27 mouse cellular contexts compared by ENCODE assay signal in the genomic region with DNA sequence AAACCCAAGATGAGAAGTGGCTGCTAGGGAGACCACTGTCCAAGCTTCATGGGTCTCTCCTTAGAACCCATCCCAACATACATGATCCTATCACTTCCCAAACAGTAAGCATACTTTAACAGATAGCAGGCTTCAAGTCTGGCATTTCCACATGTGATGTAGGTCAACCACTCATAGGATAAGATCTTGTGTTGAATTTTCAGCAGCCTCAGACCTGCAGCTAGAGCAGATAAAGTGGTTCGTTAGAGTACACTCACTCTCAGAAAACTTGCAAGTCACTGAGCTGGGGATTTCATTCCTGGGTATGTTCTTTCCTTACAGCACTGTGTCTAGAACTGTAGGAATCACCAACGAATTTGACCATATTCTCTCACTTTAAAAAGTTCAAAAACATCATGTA.
"Had no signal": no experiment of that assay in that cellular context is flagged by ENCODE, and none has a peak within 500 bp of the region (broad histone marks: within the 10 kb centered on the region; RNA-seq: fewer than 3 reads in every experiment).

No protein-coding gene starts in this region.

- H3K9me3 ChIP-seq: hindbrain, embryonic 10.5 days; hindbrain, embryonic 12.5 days; kidney, embryonic 15.5 days; limb, embryonic 13.5 days; limb, embryonic 15.5 days; liver, embryonic 12.5 days had no signal

- DNase-seq: gastrocnemius, adult 2 months; gastrocnemius, postnatal 10 days; gastrocnemius, postnatal 25 days; heart, adult 2 months; heart, postnatal 10 days; heart, postnatal 4 days; kidney, adult 11 months; kidney, adult 2 months; kidney, adult 9 months; kidney, postnatal 10 days; kidney, postnatal 25 days; kidney, postnatal 4 days; layer of hippocampus, postnatal 36 days; left cerebral cortex, postnatal 4 days had no signal

- H3K4me1 ChIP-seq: hindbrain, embryonic 10.5 days; hindbrain, embryonic 12.5 days; kidney, embryonic 15.5 days; limb, embryonic 13.5 days; limb, embryonic 15.5 days had no signal

- H3K36me3 ChIP-seq: hindbrain, embryonic 10.5 days; hindbrain, embryonic 12.5 days; kidney, embryonic 15.5 days; limb, embryonic 13.5 days; limb, embryonic 15.5 days; liver, embryonic 12.5 days had no signal

- H3K4me2 ChIP-seq: heart, embryonic 11.5 days; hindbrain, embryonic 12.5 days; hindbrain, embryonic 14.5 days; kidney, embryonic 15.5 days; limb, embryonic 13.5 days; limb, embryonic 15.5 days; liver, embryonic 12.5 days had no signal

- H3K4me3 ChIP-seq: gastrocnemius, adult 2 months; heart, adult 2 months; hindbrain, embryonic 10.5 days; hindbrain, embryonic 12.5 days; kidney, embryonic 15.5 days; layer of hippocampus, adult 2 months; limb, embryonic 13.5 days; limb, embryonic 15.5 days; liver, embryonic 12.5 days had no signal

- ATAC-seq: hindbrain, embryonic 16.5 days; inflammation-experienced regulatory T-cells, adult 6 months; intestine, embryonic 16.5 days; liver, embryonic 12.5 days had no signal

- H3K27me3 ChIP-seq: hindbrain, embryonic 12.5 days; kidney, embryonic 15.5 days; limb, embryonic 13.5 days; limb, embryonic 15.5 days; liver, embryonic 12.5 days had no signal

- H3K27ac ChIP-seq: gastrocnemius, adult 2 months; heart, adult 2 months; hindbrain, embryonic 10.5 days; hindbrain, embryonic 12.5 days; hindbrain, embryonic 14.5 days; kidney, embryonic 15.5 days; layer of hippocampus, adult 2 months; limb, embryonic 13.5 days; limb, embryonic 15.5 days; liver, embryonic 12.5 days; liver, embryonic 14.5 days had no signal

- H3K9ac ChIP-seq: hindbrain, embryonic 12.5 days; hindbrain, embryonic 14.5 days; kidney, embryonic 15.5 days; limb, embryonic 13.5 days; limb, embryonic 15.5 days; liver, embryonic 12.5 days; liver, embryonic 14.5 days had no signal
